Mouse (Mus musculus): ENCODE results near the gene Shroom3. TPM values are rescaled to one million over a fixed set of nuclear protein-coding genes. Genes with fewer than 3 reads are reported as not detected.

Gene Shroom3
- polyA plus RNA-seq, 1 experiment: not detected

DNA sequence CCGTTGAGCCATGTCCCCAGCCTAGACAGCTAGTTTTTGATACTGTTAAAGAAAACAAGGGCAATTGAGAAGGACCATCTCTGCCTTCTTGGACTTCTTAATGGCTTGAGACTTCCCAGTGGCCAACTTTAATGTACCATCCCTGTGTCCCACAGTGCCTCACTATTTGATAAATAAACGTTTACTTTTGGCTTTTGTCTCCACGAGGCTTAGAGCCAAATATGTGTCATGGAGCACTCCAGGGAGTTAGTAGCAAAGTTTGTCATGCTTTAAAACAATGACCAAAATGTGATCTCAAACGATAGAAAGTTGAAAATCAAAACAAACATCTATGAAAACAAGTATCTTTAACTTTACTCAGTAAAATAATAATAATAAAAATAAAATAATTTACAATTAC is 83.1 kb downstream of the Shroom3 start:
- H3K4me3 ChIP-seq (ENCODE audit: insufficient read depth, low read length): no peak overlapping the region
- TF ChIP-seq POLR2A (IDR thresholded peaks at IDR 0.05; ENCODE audit: borderline replicate concordance, low read depth, low read length) (no peak), CTCF (IDR thresholded peaks at IDR 0.05; ENCODE audit: low read depth, low read length) (no peak)
- H3K4me1 ChIP-seq (ENCODE audit: control insufficient read depth, insufficient read depth, low read length): no peaks in the 10 kb centered on the region
- H3K27ac ChIP-seq (ENCODE audit: insufficient read depth, low read depth, low read length): no peak overlapping the region

GRCm38 (mm10) chr5:92767194-92767777 is 84.1 kb downstream of the Shroom3 start:
- TF ChIP-seq CTCF (IDR thresholded peaks at IDR 0.05; ENCODE audit: low read depth, low read length) (no peak), POLR2A (IDR thresholded peaks at IDR 0.05; ENCODE audit: borderline replicate concordance, low read depth, low read length) (no peak)
- no peak overlapping the region for H3K27ac ChIP-seq (ENCODE audit: insufficient read depth, low read depth, low read length)
- no peak overlapping the region for H3K4me3 ChIP-seq (ENCODE audit: insufficient read depth, low read length)
- no peaks in the 10 kb centered on the region for H3K4me1 ChIP-seq (ENCODE audit: control insufficient read depth, insufficient read depth, low read length)

DNA sequence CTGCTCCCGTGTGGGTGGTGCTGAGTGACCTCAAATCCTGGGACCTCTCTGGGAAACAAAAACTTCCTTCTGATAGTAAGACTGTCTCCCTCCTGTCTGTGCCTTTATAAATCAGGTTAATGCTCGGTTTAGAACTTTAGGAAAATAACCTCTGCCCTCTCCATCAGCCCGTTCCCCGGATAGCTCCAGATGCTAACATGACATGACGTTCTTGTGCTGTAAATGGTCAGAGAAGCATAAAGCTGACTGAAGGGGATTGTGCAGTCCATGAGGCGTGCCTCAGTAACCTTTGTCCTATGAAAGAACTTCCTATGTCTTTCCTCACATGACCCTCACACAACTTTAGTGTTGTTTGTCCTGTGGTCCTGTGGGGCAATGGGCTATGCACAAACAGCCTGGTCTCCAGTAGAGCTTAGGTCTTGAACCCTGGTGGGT is 84.6 kb downstream of the Shroom3 start:
- Histone ChIP-seq H3K4me1 (ENCODE audit: control insufficient read depth, insufficient read depth, low read length) (no peaks in the 10 kb centered on the region), H3K27ac (ENCODE audit: insufficient read depth, low read depth, low read length) (no peak overlapping the region), H3K4me3 (ENCODE audit: insufficient read depth, low read length) (no peak overlapping the region)
- no peak for TF ChIP-seq POLR2A (IDR thresholded peaks at IDR 0.05; ENCODE audit: borderline replicate concordance, low read depth, low read length)
- TF ChIP-seq CTCF (IDR thresholded peaks at IDR 0.05; ENCODE audit: low read depth, low read length): no peak

DNA sequence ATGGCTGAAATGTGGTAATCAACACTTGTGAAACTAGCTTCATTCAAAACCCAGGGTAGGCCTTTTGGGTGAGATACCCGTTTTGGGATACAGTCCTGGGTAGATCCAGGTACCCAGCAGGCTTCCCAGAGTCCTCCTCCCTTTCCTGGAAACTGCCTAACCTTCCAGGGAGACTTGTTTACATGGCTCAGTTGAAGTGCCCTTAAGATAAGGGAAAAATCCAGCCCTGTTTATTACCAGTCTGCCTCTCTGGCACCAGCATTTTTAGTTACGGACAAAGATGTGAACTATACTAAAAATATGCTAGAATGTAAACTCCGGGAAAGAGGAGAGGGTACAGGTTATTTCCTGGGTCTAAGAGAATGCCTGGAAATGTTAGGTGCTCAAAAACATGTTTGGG is 90.6 kb downstream of the Shroom3 start:
- Histone ChIP-seq H3K27ac (ENCODE audit: insufficient read depth, low read depth, low read length) (no peak overlapping the region), H3K4me3 (ENCODE audit: insufficient read depth, low read length) (no peak overlapping the region), H3K4me1 (ENCODE audit: control insufficient read depth, insufficient read depth, low read length) (no peaks in the 10 kb centered on the region)
- no peak for TF ChIP-seq POLR2A (IDR thresholded peaks at IDR 0.05; ENCODE audit: borderline replicate concordance, low read depth, low read length)

GRCm38 (mm10) chr5:92774419-92774818 is 91.2 kb downstream of the Shroom3 start:
- Histone ChIP-seq H3K4me3 (ENCODE audit: insufficient read depth, low read length) (no peak overlapping the region), H3K4me1 (ENCODE audit: control insufficient read depth, insufficient read depth, low read length) (no peaks in the 10 kb centered on the region), H3K27ac (ENCODE audit: insufficient read depth, low read depth, low read length) (no peak overlapping the region)
- TF ChIP-seq POLR2A (IDR thresholded peaks at IDR 0.05; ENCODE audit: borderline replicate concordance, low read depth, low read length) (no peak), CTCF (IDR thresholded peaks at IDR 0.05; ENCODE audit: low read depth, low read length) (no peak)

- TF ChIP-seq POLR2A (IDR thresholded peaks at IDR 0.05; ENCODE audit: borderline replicate concordance, low read depth, low read length) (no peak), CTCF (IDR thresholded peaks at IDR 0.05; ENCODE audit: low read depth, low read length) (no peak)
- Histone ChIP-seq H3K4me1 (ENCODE audit: control insufficient read depth, insufficient read depth, low read length) (no peaks in the 10 kb centered on the region), H3K4me3 (ENCODE audit: insufficient read depth, low read length) (no peak overlapping the region), H3K27ac (ENCODE audit: insufficient read depth, low read depth, low read length) (no peak overlapping the region)
Measured at GRCm38 (mm10) chr5:92774893-92775292, 91.7 kb downstream of the Shroom3 start.

DNA sequence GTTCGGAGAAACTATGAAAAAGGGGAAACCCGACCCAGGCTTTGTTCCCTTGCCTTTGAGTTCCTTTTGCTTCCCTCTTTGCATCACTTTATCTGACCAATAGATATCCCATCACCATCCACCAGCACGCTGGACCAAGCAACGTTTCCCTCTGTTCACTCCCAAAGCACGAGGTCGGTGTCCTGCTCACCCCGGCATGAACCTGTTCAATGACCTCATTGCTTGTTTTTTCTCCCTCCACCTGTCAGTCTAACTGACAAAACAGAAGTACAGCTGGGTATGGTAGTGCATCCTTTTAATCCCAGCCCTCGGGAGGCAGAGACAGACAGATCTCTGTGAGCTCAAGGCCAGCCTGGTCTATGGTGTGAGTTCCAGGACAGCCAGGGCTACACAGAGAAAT is 95.2 kb downstream of the Shroom3 start:
- Histone ChIP-seq H3K4me3 (ENCODE audit: insufficient read depth, low read length) (no peak overlapping the region), H3K27ac (ENCODE audit: insufficient read depth, low read depth, low read length) (no peak overlapping the region), H3K4me1 (ENCODE audit: control insufficient read depth, insufficient read depth, low read length) (no peaks in the 10 kb centered on the region)
- TF ChIP-seq CTCF (IDR thresholded peaks at IDR 0.05; ENCODE audit: low read depth, low read length) (no peak), POLR2A (IDR thresholded peaks at IDR 0.05; ENCODE audit: borderline replicate concordance, low read depth, low read length) (no peak)

DNA sequence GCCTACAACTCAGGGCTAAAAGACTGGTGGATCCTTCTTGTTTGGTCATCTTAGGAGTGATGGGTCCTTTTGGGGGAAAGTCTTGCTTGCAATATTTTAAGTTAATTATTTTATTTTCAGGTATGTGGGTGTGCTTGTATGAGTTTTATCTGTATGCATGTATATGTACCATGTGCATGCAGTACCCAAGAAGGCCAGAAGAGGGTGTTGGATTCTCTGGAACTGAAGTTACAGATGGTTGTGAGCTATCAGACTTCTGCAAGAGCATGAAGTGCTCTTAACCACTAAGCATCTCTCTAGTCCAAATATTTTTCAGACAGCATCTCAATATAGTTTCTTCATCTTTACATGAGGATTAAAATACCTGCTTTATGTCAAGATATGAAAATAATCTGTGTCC is 97.8 kb downstream of the Shroom3 start:
- Histone ChIP-seq H3K4me3 (ENCODE audit: insufficient read depth, low read length) (no peak overlapping the region), H3K4me1 (ENCODE audit: control insufficient read depth, insufficient read depth, low read length) (no peaks in the 10 kb centered on the region), H3K27ac (ENCODE audit: insufficient read depth, low read depth, low read length) (no peak overlapping the region)
- TF ChIP-seq CTCF (IDR thresholded peaks at IDR 0.05; ENCODE audit: low read depth, low read length) (no peak), POLR2A (IDR thresholded peaks at IDR 0.05; ENCODE audit: borderline replicate concordance, low read depth, low read length) (no peak)

DNA sequence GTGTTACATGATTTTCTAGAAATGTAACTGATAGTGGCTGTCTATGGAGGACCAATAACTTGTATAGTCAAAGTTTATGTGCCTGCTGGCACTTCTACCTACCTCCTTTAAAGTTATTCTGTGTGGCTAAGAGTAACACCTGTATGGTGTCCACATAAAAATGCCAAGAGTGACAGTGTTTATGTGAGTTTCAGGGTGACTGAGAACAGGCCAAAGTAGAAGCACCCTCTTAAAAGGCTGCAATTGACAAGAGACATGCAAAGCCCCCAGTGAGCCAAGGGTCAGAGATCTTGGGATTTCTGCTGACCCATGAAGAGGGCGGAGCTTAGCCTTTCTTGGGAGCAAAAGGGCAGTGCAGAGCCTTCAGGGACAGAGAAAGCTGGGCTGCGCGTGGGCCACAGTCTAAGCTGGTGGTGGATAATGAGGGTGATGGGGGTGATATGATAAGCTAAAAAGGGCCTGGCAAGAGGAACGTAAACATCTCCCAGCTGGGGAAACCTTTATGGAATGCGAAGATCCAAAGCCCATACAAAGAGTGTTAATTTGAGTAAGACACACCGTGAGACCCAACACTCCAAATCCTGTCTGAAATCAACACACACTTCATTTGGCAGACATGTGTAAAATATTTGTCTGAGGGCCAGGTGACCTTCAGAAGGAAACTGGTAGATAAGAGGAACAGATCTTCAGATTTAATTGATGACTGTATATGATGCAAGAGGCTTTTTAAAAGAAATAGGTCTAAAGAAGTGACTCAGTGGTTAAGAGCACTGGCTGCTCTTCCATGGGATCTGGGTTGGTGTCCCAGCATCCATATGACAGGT is 101.0 kb downstream of the Shroom3 start:
- Histone ChIP-seq H3K4me3 (ENCODE audit: insufficient read depth, low read length) (no peak overlapping the region), H3K27ac (ENCODE audit: insufficient read depth, low read depth, low read length) (no peak overlapping the region), H3K4me1 (ENCODE audit: control insufficient read depth, insufficient read depth, low read length) (no peaks in the 10 kb centered on the region)
- TF ChIP-seq CTCF (IDR thresholded peaks at IDR 0.05; ENCODE audit: low read depth, low read length) (no peak), POLR2A (IDR thresholded peaks at IDR 0.05; ENCODE audit: borderline replicate concordance, low read depth, low read length) (no peak)

DNA sequence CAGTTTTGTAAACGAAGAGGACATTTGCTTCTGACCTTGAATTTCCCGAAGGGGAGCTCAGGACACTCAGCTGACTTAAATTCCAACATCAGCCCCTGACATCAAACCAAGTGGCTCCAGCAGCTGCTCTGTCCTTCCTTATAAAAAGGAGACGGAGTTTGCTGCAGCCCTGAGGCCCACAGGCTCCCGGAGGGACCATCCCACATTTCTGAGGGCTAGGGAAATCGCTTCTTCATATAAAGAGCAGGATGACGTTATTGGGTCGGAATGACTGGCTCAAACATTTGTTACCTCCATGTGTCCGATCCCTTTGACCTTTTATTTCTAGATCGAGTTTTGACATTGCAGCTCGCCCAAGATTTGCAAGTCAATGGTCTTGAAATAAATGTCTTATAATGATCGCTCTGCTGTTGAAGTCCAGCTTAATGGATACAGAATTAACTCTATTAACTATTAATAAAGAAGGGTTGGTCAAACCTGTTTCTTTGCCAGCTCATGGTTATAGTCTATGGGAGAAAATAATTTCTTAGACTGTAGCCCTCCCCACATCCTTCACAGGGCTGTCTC is 102.7 kb downstream of the Shroom3 start:
- Histone ChIP-seq H3K4me1 (ENCODE audit: control insufficient read depth, insufficient read depth, low read length) (no peaks in the 10 kb centered on the region), H3K4me3 (ENCODE audit: insufficient read depth, low read length) (no peak overlapping the region), H3K27ac (ENCODE audit: insufficient read depth, low read depth, low read length) (no peak overlapping the region)
- TF ChIP-seq POLR2A (IDR thresholded peaks at IDR 0.05; ENCODE audit: borderline replicate concordance, low read depth, low read length): no peak

Data from bone marrow macrophage, adult 2 months (primary cell).